Mouse (Mus musculus): ENCODE measurements around the gene Cyp4v3.

- TF ChIP-seq TCF12 (IDR thresholded peaks at IDR 0.05; ENCODE audit: low read depth, low read length) (no peak), RAD21 (IDR thresholded peaks at IDR 0.05; ENCODE audit: low read depth, low read length) (no peak), GATA1 (IDR thresholded peaks at IDR 0.05; ENCODE audit: low read depth, low read length) (no peak), RCOR1 (IDR thresholded peaks at IDR 0.05; ENCODE audit: low read depth, low read length) (no peak), USF2 (IDR thresholded peaks at IDR 0.05; ENCODE audit: borderline replicate concordance in 1 of 2, insufficient read depth in 1 of 2, low read depth in 1 of 2, low read length in 2 of 2) (no peak), ETS1 (IDR thresholded peaks at IDR 0.05; ENCODE audit: low read depth, low read length) (no peak), ELF1 (IDR thresholded peaks at IDR 0.05; ENCODE audit: low read depth, low read length) (no peak), E2F4 (IDR thresholded peaks at IDR 0.05; ENCODE audit: borderline replicate concordance, low read depth, low read length) (no peak), CTCF (IDR thresholded peaks at IDR 0.05 in 2 of 3, conservative IDR thresholded peaks at IDR 0.05 in 1 of 3; ENCODE audit: control insufficient read depth in 1 of 3, insufficient read depth in 1 of 3, low read depth in 2 of 3, low read length in 3 of 3, poor library complexity in 1 of 3, severe bottlenecking in 1 of 3) (no peak), POLR2A (IDR thresholded peaks at IDR 0.05; ENCODE audit: control insufficient read depth in 1 of 2, insufficient read depth in 1 of 2, low read depth in 1 of 2, low read length in 2 of 2, poor library complexity in 1 of 2) (no peak)
These were observed 12.1 kb downstream of the Cyp4v3 start for GRCm38 (mm10) chr8:45320930-45321329.

Data from MEL (cell line).